Mouse (Mus musculus) c-Kit-positive CD71-positive TER-119-positive erythroid progenitor cells, embryonic 14.5 days (primary cell): Measurements from ENCODE around the gene Kirrel3.

Source experiments
- DNase-seq: peaks from one replicate; pipeline ENCODE4 v3.0.0-alpha.2; 2013; ENCODE audit warnings: low spot score

Kirrel3 gene

GRCm38 (mm10) chr9:34986156-34986555 is 500.5 kb downstream of the Kirrel3 start:
- DNase-seq: no peak

DNA sequence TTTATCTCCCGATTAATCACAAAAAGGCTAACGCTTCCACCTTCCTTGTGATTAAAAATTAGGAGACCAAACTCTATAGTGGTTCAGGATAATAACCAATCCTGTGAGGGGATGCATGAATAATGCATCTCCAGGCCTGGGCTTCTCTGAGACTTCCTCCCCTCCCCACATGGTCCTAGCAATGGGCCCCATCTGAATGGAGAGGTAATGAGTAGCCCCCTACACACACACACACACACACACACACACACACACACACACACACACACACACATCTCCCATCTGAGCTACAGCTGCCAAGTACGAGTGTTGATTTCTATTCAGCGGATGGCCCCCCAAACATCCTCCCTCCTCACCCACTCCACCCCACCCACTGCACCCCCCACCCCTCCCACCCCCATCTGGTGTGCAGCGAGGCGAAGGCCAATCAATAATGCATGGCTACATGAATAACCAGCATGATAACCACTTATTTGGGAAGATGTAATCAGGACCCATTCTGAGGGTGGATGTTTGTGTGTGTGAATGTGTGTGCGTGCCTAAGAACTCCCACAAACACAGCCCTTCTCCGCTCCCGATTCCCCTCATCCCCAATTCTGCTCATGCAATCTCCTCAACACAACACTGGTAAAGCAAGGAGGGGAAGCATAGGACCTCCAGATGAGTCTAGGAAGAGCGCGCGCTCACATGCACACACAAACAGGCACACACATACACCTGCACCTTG is 501.9 kb downstream of the Kirrel3 start:
- DNase-seq: no peak

DNA sequence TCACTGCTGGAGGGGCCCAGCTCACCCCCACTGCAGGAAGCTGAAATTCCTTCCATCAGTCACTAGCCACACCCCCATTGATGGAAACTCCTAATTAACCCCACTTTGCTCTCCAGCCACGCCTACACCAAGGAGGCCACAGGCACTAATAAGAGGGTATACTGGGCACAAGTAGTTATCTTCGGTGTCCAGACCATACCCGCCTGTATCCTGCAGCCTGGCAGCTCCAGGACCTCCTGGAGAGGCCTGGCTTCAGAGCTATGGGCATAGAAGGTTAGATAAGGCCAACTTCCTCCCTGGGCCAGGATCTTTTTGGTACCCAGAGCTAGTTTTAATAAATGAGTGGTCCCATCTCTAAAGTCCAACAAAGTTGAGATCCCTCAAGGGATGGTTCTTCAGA is 503.0 kb downstream of the Kirrel3 start:
- DNase-seq: no peak

GRCm38 (mm10) chr9:34992201-34992600 is 506.5 kb downstream of the Kirrel3 start:
- DNase-seq: no peak

DNA sequence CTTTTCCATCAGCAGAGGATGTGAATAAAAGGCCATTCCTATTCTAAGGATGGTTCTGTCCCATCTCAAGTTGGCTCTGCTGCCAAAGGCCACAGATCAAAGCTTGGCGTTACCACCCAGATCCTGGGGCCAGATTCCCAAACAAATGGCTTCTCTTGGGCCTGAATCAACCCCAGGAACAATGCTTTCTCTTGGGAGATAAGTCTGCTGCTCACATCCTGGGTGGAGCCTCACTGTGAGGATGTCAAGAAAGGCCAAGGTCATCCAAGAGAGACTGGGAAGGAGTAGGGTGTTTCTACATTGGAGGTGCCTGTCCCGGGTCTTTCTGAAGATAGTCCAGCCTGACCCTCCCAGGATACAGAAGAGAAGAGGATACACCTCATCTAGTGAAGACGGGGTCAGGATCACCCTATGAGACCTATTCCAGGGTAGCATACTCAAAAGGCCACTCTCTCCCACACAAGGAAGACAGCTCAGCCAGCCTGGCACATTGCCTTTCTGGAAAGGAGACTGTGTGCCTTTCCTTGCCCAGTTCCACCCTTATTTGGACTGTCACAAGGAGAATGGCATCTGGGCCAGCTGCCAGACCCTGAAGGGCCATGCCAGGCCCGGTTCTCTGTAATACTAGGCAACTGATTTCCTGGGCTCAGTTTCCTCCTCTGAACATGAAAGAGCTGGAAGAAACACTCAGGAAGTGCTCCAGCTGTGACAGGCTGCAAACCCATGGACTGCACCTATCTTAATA is 507.9 kb downstream of the Kirrel3 start:
- no peak for DNase-seq

DNA sequence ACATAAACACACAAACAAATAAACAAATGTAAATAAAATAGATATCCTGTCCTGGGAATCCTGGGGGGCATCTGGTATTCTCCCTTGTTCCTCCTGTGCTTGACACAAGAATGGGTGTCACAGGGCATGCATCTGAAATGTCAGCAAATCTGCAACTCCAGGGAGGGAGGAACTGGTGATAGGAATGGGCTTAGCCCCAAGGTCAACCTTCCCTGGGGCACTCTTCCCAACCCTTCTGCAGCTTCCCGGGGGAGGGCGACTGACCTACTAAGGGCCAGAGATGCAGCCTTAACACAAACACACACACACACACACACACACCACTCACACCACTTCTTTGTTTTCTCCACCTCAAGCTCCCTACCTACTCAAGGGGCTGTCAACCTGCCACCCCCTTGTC is 509.4 kb downstream of the Kirrel3 start:
- no peak for DNase-seq

- DNase-seq: no peak
Measured at GRCm38 (mm10) chr9:34995660-34996378, 510.1 kb downstream of the Kirrel3 start.

GRCm38 (mm10) chr9:34997880-34998865 is 512.5 kb downstream of the Kirrel3 start:
- DNase-seq: no peak

DNA sequence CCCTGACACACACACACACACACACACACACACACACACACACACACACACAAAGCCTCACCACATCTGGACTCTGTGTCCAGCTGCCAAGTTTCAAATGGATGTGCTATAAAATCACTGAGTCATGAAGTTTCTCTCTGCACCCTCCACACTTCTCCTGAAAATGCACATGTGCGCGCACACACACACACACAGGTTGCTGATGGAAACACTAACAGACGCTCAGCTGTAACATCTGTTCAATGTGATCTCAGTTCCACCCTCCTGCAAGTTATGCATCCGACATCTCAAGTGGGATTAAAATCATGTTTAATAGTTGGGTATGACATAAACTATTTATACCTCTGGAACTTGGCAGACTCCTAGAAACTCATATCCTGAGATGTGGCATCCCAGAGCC is 518.4 kb downstream of the Kirrel3 start:
- DNase-seq: no peak

- DNase-seq: no peak
Measured at GRCm38 (mm10) chr9:35007697-35008341, 522.1 kb downstream of the Kirrel3 start.

- no peak for DNase-seq
Measured at GRCm38 (mm10) chr9:35016762-35017161, 531.1 kb downstream of the Kirrel3 start.

- DNase-seq: no peak
Measured at GRCm38 (mm10) chr9:35017563-35017962, 531.9 kb downstream of the Kirrel3 start.

GRCm38 (mm10) chr9:35018056-35018455 is 532.4 kb downstream of the Kirrel3 start:
- DNase-seq: no peak

GRCm38 (mm10) chr9:35019372-35019771 is 533.7 kb downstream of the Kirrel3 start:
- DNase-seq: no peak

DNA sequence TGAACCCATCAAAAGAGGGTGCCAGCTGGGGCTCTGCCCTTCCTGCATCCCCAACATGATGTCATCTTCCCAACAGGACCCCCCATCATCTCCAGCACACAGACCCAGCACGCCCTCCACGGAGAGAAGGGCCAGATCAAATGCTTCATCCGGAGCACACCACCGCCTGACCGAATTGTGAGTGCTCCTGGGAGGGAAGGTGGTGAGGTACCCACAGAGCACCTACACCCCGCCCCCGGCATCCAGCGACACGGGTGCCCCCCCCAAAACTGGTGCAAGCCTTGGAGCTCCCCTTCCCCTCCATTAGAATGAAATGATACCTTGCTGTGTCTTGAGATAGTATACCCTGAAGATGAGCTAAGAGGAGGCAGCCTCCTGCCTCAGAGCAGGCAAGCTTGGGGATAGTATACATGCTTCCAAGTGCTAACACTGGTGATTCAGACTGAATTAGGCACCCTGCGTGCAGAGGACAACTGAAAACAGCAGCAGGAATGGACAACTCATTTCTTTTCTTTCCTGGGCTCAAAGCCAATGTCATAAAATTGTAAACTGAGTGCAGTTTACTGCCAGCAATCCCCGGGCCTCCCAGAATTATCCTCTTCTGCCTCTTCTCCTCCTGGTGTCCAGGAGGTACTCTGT is 534.4 kb downstream of the Kirrel3 start:
- no peak for DNase-seq

DNA sequence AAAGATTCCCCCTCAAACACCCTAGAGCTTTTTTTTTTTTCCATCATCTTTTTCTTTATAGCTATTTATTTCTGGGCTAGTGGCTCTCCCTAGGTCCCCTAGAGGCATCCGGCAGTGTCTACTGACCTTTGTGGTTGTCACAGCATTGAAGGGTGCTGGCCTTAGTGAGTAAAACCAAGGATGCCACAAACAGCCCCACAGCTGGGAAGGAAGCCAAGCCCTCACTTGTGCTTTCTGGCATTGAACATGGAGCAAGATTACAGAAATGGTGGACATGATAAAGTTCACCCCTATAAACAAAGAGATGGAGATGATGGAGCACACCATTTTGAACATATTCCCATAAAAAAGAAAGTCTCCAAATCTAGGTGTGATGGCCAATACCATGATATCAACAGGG is 536.0 kb downstream of the Kirrel3 start:
- DNase-seq: no peak

GRCm38 (mm10) chr9:35024591-35025496 is 539.1 kb downstream of the Kirrel3 start:
- no peak for DNase-seq

DNA sequence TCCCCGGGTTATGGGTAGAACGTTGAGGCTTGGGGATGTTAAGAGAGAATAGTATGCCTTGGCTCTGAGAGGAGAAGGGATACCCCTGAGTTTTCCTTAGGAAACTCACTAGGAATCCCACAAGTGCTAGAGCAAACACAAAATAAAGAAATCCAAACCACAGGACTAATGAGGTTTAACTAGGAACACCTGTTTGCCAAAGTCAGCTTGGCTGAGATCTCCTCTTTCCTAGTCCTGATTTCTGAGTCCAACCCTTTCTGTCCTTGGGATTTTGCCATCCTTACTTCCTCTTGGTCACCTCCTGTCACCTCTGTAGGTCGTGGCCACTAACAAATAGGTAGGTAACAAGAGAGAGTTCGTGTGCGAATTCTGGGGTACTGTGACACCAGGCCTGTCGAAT is 540.6 kb downstream of the Kirrel3 start:
- no peak for DNase-seq

GRCm38 (mm10) chr9:35026897-35027311 is 541.2 kb downstream of the Kirrel3 start:
- no peak for DNase-seq
